Mouse (Mus musculus): ENCODE measurements at regions not wholly inside any gene's neighbourhood (a gene's known extent, or its start where the extent isn't known, plus 50 kb on each side); places are given as distances from the start of the nearest gene placed in this dataset.

GRCm38 (mm10) chr7:64058282-64058872, 95.3 kb upstream of the Trpm1 start:
- no peak for DNase-seq

- no peak for DNase-seq
Observed at GRCm38 (mm10) chr7:64057873-64058272, 95.8 kb upstream of the Trpm1 start.

GRCm38 (mm10) chr7:64056498-64056897, 97.1 kb upstream of the Trpm1 start:
- peak; percentile 52 for DNase-seq

- no peak for DNase-seq
Observed at GRCm38 (mm10) chr7:64054996-64055395, 98.6 kb upstream of the Trpm1 start.

- peak; percentile 60 for DNase-seq
Observed at GRCm38 (mm10) chr7:64053766-64054165, 99.9 kb upstream of the Trpm1 start.

GRCm38 (mm10) chr7:64052400-64052799, 101.2 kb upstream of the Trpm1 start:
- peak; percentile 69 for DNase-seq

- no peak for DNase-seq
Observed at GRCm38 (mm10) chr7:64050826-64051401, 102.7 kb upstream of the Trpm1 start.

- DNase-seq, result no peak
Observed at GRCm38 (mm10) chr7:64050246-64050645, 103.4 kb upstream of the Trpm1 start.

- no peak for DNase-seq
Observed at GRCm38 (mm10) chr7:64049183-64049965, 104.3 kb upstream of the Trpm1 start.

GRCm38 (mm10) chr7:64048452-64049182, 105.0 kb upstream of the Trpm1 start:
- peak; percentile 40 for DNase-seq

GRCm38 (mm10) chr7:64047831-64048230, 105.8 kb upstream of the Trpm1 start:
- no peak for DNase-seq

GRCm38 (mm10) chr7:64045292-64045691, 106.6 kb upstream of the Klf13 start:
- DNase-seq, result no peak

GRCm38 (mm10) chr7:64042978-64043377, 104.3 kb upstream of the Klf13 start:
- DNase-seq, result no peak

- DNase-seq, result no peak
Observed at GRCm38 (mm10) chr7:64041303-64041702, 102.6 kb upstream of the Klf13 start.

- no peak for DNase-seq
Observed at GRCm38 (mm10) chr7:64040026-64040737, 101.5 kb upstream of the Klf13 start.

- no peak for DNase-seq
Observed at GRCm38 (mm10) chr7:64037701-64038231, 99.1 kb upstream of the Klf13 start.

GRCm38 (mm10) chr7:64036154-64036553, 97.4 kb upstream of the Klf13 start:
- DNase-seq, result no peak

- no peak for DNase-seq
Observed at GRCm38 (mm10) chr7:64035025-64035606, 96.4 kb upstream of the Klf13 start.

GRCm38 (mm10) chr7:64034493-64034892, 95.8 kb upstream of the Klf13 start:
- DNase-seq, result no peak

- DNase-seq, result peak; percentile 46
Observed at GRCm38 (mm10) chr7:64033388-64033787, 94.7 kb upstream of the Klf13 start.

- peak; percentile 77 for DNase-seq
Observed at GRCm38 (mm10) chr7:64032921-64033354, 94.2 kb upstream of the Klf13 start.

GRCm38 (mm10) chr7:64030650-64031049, 91.9 kb upstream of the Klf13 start:
- no peak for DNase-seq

All from cerebellum, adult 11-12 months (tissue).